Mouse (Mus musculus) small intestine, adult 2 months (tissue): ENCODE measurements at regions not wholly inside any gene's neighbourhood (a gene's known extent, or its start where the extent isn't known, plus 50 kb on each side); places are given as distances from the start of the nearest gene placed in this dataset.

Experiments used
- CTCF ChIP-seq: fragments of 200-500 bp; IDR thresholded peaks from 2 replicates; pipeline ENCODE4 v1.5.1; 2012; ENCODE audit warnings: low read depth, mild to moderate bottlenecking, control low read depth, inconsistent platforms, low read length, moderate library complexity, mixed read lengths; ENCODE audit not compliant: insufficient replicate concordance, insufficient read length; ENCODE audit errors: extremely low read depth
- POLR2A ChIP-seq: fragments of 200-500 bp; IDR thresholded peaks from 2 replicates; pipeline ENCODE4 v1.6.1; 2012; ENCODE audit warnings: low read depth, mild to moderate bottlenecking, control low read depth, inconsistent platforms, low read length, moderate library complexity

GRCm38 (mm10) chr11:7852612-7853011 is 638.9 kb upstream of the Igfbp3 start:
- no peak for TF ChIP-seq POLR2A
- no peak for TF ChIP-seq CTCF
